Mouse (Mus musculus) gastrocnemius, adult 18-20 months (tissue): ENCODE results near the gene Inpp5f. TPM values are rescaled to one million over a fixed set of nuclear protein-coding genes. Genes with fewer than 3 reads are reported as not detected.
"Not testable (repeated sequence)": the region's sequence is repeated elsewhere in the genome, so short reads cannot be mapped to it uniquely, and the experiment has no call there.

Source experiments
- DNase-seq: peaks from one replicate; pipeline ENCODE4 v3.0.0; 2021; ENCODE audit warnings: low spot score
- total RNA-seq, 2 experiments: library from RNA; stranded (reverse); gene quantifications; 2 replicates each; pipeline ENCODE4 v1.2.3; 2021

The Inpp5f gene
- total RNA-seq, 2 experiments from 2014 or later, result 2.3 to 3.2 TPM

GRCm38 (mm10) chr7:128592118-128592935, 18.8 kb upstream of the Inpp5f start:
- peak; percentile 22 for DNase-seq

- no peak for DNase-seq
These were observed 18.2 kb upstream of the Inpp5f start for GRCm38 (mm10) chr7:128592936-128593241.

GRCm38 (mm10) chr7:128596274-128596673, 14.9 kb upstream of the Inpp5f start:
- DNase-seq, result no peak

GRCm38 (mm10) chr7:128599072-128599471, 12.1 kb upstream of the Inpp5f start:
- no peak for DNase-seq

- DNase-seq, result no peak
These were observed 9.3 kb upstream of the Inpp5f start for GRCm38 (mm10) chr7:128601826-128602225.

GRCm38 (mm10) chr7:128609936-128610335, 1.2 kb upstream of the Inpp5f start:
- DNase-seq, result not testable (repeated sequence)

GRCm38 (mm10) chr7:128610490-128610889, 638 bp upstream of the Inpp5f start:
- no peak for DNase-seq

- DNase-seq, result no peak
These were observed 777 bp downstream of the Inpp5f start for GRCm38 (mm10) chr7:128611799-128612411.

- no peak for DNase-seq
These were observed 1.5 kb downstream of the Inpp5f start for GRCm38 (mm10) chr7:128612521-128613181.

GRCm38 (mm10) chr7:128613578-128613977, 2.5 kb downstream of the Inpp5f start:
- DNase-seq, result no peak

- no peak for DNase-seq
These were observed 6.5 kb downstream of the Inpp5f start for GRCm38 (mm10) chr7:128617587-128617986.

- DNase-seq, result no peak
These were observed 9.1 kb downstream of the Inpp5f start for GRCm38 (mm10) chr7:128620178-128620577.

GRCm38 (mm10) chr7:128622266-128622961, 11.3 kb downstream of the Inpp5f start:
- DNase-seq, result peak; percentile 52

- DNase-seq, result no peak
These were observed 11.9 kb downstream of the Inpp5f start for GRCm38 (mm10) chr7:128622994-128623393.

GRCm38 (mm10) chr7:128625382-128625781, 14.3 kb downstream of the Inpp5f start:
- no peak for DNase-seq

GRCm38 (mm10) chr7:128626601-128627000, 15.5 kb downstream of the Inpp5f start:
- DNase-seq, result no peak

- DNase-seq, result no peak
These were observed 16.1 kb downstream of the Inpp5f start for GRCm38 (mm10) chr7:128627251-128627650.

GRCm38 (mm10) chr7:128627723-128628122, 16.6 kb downstream of the Inpp5f start:
- DNase-seq, result no peak

- DNase-seq, result no peak
These were observed 22.0 kb downstream of the Inpp5f start for GRCm38 (mm10) chr7:128633156-128633555.

GRCm38 (mm10) chr7:128639925-128640485, 28.9 kb downstream of the Inpp5f start:
- no peak for DNase-seq

- no peak for DNase-seq
These were observed 30.4 kb downstream of the Inpp5f start for GRCm38 (mm10) chr7:128641571-128641970.

GRCm38 (mm10) chr7:128642386-128642785, 31.3 kb downstream of the Inpp5f start:
- DNase-seq, result no peak
